Mouse (Mus musculus): ENCODE results near the gene Rdh7.
"Not testable (repeated sequence)": the region's sequence is repeated elsewhere in the genome, so short reads cannot be mapped to it uniquely, and the experiment has no call there.

Gene Rdh7

DNA sequence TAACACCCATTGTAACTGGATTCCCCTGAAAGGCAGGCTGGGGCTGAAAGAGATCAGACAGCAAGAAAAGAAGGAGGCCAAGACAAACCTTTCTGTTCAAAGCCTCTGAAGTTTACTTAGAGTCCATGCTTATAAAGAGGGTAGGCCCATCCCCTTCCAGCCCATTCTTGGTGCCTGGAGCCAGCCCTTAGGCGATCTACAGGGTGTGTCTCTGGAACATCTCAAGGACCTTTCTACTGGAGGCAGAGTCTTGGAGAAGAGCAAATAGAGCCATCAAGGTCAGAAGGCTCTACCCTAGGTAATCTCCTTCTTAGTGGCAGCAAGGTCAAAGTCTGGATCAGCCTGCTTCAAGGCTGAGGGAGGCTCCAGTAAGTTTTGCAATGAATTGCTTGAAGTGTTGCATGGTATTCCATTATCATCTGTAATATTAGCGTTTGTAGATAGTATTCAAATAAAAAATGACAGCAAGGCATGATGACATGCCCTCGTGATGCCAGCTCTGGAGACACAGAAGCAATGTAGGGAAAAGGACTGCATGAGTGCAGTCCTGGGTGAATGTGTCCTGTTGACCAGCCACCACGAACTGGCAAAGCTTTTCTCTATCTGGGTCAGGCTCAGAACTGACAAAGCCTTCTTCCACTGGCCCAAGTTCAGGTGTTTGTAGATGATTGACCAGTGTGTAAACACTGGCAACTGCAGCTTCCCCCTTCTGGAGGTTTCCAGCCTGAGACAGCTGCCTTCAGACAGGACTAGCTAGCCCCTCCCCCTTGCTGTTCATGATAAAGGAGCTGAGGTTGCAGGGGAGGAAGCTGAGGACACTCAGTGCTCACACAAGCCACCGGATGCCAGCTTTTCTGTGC, 4.8 kb upstream of the Rdh7 start:
- DNase-seq (ENCODE audit: low read depth): not testable (repeated sequence)

DNA sequence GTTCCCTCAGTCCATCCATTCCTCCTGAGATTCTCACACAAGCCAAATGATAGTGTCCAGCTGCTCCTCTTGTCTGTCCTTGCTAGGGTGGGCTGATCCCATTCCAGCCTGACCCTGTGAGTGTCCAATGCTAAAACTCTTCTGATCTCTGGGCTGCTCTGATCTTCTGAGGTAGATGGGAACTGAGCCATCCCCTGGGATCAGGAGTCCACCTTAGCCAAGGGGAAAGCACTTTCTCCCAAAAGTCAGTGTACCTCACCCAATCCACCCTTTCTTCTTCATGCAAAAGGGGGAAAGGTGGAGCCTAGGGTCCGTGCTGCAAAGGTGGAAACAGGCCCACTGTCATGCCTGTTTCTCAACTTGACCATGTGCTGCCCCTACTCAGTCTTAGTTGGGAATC, 2.9 kb upstream of the Rdh7 start:
- DNase-seq (ENCODE audit: low read depth): no peak

DNA sequence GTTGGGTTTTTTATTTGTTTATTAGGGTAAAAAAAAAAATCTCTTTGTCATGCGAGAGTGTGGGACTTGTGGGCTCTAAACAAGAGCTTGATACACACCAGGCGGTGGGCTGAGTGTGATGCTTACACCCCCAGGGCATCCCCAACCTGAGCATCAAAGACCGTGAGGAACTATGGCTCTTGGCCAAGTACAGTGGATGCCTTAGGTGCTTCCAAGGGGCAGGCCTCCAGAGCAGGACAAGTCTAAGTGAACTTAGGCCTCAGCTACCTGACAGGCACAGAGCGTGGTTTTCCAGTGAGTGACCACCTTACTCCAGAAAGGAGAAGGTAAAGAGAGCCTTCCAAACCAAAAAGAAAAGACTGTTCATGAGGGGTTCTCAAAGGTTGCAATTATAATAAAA, 1.6 kb downstream of the Rdh7 start:
- DNase-seq (ENCODE audit: low read depth): no peak

DNA sequence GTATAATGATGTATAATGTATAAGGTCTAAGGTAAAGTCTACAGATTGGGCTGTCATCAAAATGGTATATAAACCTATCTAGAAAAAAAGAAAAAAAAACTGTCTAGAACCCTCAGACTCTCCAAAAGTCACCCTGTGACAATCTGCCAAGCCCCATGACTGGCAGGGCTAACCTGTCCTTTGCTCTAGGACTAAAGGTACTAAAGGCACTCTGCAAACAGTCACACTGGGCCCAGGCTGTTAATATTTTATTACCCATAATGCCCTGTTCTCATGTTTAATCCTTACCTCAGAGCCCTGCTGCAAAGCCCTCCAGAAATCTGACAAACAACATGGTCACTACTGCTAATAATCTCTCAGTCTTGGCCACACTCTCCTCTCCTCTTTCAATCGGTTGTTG, 2.1 kb downstream of the Rdh7 start:
- DNase-seq (ENCODE audit: low read depth): no peak

DNA sequence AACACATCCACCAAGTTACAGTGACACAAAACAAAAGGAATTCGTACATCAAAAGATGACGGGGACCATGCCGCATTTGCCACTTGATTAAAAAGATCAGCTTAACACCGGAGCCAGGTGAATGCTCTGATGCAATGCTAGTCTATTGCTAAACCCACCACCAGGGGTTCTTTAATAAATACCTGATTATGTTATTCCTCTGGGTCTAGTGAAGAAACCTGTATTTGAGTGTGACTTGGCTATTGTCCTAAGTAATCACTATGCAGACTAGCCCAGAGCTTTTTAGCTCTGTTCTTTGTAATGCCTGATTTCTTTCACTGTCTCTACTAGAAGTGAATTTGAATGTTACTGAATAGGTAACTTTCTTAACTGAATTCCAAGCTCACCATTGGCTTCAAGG, 7.6 kb downstream of the Rdh7 start:
- DNase-seq (ENCODE audit: low read depth): no peak

DNA sequence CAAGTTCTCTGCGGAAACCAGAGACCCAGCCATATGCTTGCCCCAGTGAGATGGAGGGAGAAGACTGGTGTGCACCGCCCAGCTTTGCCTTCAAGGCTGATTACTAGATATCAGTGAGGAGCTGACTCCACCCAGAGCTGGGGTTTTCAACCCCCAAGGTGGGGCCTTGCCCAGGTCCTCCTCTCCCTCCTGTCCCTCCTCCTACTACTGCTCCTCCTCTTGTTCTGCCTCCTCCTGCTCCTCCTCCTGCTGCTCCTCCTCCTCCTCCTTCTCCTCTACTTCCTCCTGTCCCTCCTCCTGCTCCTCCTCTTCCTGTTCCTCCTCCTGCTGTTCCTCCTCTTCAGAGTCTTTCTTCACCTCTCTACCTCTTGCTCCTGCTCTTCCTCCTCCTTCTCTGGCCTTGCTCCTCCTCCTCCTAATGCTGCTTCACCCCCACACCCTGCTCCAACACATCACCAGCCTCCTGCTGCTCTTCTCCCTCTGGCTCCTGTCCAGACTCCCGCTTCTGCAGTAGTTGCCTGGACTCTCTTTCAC, 9.4 kb downstream of the Rdh7 start:
- DNase-seq (ENCODE audit: low read depth): no peak

DNA sequence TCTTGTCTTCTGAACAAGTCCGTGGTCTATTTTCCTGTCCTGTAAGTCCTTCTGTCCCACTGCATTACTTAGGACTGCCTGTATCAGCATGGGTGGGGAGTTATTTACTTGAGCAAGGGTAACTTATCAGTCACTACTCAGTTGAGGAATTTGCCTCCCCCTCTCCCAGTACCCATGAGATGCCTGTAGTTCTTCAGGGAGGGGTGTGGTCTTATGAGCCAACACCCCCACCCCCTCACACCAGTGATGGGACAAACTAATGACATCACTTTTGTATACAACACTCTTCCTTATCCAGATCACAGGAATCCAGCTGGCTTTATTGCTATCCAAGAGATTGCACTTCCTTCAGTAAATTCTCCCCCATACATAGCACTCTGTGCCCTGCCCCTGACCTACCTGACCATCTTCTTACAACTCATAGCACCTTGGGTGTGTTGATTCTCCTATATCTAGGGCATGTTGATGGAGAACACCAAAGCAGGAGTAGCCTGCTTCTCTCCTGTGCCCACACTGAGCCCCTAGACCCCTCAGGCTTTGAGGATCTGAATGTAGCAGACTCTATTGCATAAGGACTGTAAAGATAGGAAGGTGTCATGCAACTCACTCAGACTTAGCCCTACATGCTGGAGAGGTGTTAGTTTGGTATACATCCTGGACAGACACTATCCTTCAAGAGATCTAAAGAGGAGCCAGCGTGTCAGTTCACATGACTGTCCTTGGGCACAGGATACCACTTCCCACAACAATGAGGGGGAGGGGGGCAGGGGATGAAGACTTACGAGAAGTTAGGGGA, 10.2 kb downstream of the Rdh7 start:
- DNase-seq (ENCODE audit: low read depth): no peak

DNA sequence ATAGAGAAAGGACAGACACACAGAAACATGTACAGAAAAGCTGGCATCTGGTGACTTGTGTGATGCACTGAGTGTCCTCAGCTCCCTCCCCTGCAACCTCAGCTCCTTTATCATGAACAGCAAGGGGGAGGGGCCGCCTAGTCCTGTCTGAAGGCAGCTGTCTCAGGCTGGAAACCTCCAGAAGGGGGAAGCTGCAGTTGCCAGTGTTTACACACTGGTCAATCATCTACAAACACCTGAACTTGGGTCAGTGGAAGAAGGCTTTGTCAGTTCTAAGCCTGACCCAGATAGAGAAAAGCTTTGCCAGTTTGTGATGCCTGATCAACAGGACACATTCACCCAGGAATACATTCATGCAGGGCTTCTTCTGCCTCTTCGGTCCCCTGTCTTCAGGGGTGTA, 10.9 kb downstream of the Rdh7 start:
- DNase-seq (ENCODE audit: low read depth): no peak

DNA sequence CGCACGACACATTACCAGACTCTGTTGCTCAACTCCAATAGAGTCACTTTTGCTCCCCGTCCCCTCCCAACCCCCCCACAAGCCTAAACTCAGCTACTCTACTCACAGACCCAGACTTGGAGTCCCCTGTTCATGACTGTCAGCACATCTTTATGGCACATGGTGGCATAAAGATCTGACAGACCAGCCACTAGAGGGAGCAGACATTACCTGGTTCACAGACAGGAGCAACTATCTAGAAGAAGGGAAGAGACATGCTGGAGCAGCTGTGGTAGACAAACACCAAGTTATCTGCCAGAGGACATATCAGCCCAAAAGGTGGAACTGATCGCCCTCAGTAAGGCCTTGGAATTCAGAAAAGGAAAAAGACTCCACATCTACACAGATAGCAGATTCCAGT, 16.1 kb downstream of the Rdh7 start:
- no peak for DNase-seq (ENCODE audit: low read depth)

DNA sequence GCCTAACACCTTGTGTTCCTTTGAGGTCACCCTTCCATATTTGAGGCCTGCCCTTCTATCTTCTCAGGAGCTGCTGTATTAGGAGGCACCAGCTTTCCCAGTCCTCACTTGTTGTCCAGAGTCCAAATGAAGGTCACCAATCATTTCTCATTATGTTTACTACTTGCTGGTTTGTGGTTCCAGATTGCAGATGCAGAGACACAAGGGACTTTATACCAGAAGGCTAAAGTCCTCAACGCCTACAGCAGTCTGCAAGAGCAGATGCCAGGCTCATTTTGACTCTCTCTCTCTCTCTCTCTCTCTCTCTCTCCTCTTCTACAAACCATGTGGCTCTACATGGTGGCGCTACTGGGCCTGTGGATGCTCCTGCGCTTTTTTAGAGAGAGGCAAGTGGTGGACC, 22.4 kb downstream of the Rdh7 start, which contains the start of gene Rdh16f2:
Gene Rdh16f2 (plus strand): TSS at position 243 of the 400 bp plus-strand sequence.
- no peak for DNase-seq (ENCODE audit: low read depth)

DNA sequence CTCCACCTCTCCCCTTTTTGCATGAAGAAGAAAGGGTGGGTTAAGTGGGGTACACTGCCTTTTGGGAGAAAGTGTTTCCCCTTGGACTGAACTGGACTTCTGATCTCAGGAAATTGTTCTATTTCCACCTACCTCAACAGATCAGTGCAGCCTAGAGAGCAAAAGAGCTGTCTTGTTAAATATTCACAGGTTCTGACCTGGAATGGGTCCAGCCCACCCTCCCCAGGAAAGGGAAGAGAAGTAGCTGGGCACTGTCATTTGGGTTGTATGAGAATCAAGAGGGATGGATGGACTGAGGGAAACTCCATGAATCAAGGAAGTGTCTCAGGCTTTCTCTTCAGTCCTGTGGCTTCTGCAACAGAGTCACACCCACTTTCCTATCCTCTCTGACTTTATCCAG, 23.7 kb downstream of the Rdh7 start:
- no peak for DNase-seq (ENCODE audit: low read depth)

DNA sequence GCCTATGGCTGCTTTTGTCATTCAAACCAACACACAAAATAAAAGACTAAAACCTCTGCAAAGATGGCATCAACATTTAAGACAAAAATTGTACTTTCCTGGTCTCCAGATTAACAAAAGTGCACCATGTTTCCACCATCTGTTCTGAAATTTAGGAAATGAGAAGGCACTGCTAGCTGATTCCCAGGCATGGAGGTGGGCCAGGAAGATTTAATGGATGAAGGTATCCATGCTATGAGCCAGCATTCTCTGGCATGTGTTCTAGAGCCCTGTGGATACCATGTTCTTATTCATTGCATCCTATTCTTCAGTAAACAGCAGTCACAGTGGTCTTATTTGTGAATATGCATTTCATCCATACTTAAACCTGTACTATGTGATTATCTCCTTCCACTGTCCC, 32.2 kb downstream of the Rdh7 start:
- no peak for DNase-seq (ENCODE audit: low read depth)

DNA sequence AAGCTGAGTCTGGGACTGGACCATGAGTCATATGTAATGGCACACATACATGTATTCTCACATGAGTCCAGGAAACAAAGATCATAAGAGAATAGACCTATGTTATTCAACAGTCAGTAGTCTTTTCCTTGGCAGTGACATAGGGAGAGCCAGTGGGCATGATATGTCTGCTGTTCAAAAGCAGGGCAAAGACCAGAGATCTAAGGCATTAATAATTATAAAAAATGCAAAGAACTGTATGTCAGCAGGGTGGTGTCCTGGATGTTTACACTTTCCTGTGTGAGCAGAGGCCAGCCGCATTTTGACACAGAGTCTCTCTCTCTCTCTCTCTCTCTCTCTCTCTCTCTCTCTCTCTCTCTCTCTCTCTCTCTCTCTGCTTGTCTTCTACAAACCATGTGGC, 39.0 kb downstream of the Rdh7 start, which contains the start of gene Rdh19:
Gene Rdh19 (plus strand): TSS at position 301 of the 400 bp plus-strand sequence.
- DNase-seq (ENCODE audit: low read depth): no peak

DNA sequence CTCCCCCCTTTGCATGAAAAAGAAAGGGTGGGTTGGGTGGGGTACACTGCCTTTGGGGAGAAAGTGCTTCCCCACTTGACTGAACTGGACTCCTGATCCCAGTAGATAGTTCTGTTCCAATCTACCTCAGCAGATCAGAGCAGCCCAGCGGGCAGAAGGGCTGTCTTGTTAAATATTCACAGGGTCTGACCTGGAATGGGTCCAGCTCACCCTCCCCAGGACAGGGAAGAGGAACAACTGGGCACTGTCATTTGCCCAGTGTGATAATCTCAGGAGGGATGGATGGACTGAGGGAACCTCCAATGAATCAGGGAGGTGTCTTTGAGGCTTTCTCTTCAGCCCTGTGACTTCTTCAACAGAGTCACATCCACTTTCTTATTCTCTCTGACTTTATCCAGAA, 40.5 kb downstream of the Rdh7 start:
- no peak for DNase-seq (ENCODE audit: low read depth)

DNA sequence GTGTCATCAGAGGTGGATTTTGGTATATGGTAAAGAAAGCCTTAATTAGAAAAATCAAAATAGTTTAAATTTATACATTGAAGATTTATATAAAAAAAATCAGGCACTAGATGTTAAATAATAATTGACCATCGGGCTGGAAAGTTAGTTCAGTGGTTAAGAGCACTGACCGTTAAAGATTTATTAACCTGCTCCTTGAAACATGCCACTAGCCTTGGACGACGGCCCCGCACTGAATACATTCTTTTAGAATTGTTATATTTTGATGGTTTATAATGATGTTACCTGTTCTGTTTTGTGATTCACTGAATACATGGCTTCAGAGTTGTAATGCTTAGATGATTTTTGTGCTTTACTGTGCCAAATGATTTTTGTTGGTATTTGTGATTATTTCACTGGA, 42.7 kb downstream of the Rdh7 start:
- DNase-seq (ENCODE audit: low read depth): not testable (repeated sequence)

DNA sequence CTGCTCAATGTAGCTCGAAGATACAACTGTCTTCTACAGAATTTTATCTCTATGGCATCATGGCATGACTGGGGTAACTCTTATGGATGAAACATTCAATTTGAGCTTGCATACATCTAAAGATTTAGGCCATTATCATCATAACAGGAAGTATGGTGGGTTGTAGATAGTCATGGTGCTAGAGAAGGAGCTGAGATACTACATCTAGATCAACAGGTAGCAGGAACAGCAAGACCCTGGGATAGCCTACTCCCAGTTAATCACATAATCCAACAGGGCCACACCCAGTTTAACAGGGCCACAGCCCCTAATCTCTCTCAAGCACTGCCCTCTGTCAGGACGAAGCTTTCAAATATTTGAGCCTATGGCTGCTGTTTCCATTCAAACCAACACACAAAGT, 47.8 kb downstream of the Rdh7 start:
- no peak for DNase-seq (ENCODE audit: low read depth)

DNA sequence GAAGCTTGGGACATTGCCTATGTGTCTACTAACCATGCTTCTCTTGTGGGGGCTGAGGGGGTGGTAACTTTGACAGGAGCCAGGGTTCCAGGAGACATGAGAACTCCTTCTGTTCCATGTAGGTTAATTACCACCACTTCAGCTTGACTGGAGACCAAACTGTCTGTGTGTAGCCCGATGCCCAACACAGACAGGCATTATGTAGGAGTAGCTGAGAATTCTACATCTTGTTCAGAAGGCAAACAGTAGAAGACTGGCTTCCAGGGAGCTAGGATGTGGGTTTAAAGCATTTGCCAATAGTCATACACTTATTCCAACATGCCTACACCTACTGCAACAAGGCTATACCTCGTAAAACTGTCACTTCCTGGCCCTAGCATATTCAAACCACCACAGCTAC, 50.1 kb downstream of the Rdh7 start:
- no peak for DNase-seq (ENCODE audit: low read depth)

DNA sequence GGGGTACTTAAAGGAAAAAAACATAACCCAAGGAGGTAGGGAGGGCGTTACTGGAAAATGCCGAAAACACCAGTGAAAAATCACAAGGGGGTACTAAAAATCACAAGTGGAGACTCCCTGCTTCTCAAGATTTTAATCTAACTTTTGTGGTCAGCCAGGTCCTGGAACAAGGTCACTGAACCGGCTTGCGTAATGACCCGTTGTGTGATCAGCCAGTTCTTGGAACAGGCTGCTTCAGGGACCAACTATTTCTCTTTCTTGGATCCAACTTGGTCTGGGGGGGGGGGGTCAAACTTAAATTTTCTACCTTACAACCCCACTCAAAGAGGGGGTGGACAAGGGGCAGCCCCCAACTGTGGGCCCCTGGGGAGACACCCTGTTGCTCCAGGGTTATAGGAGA, 50.8 kb downstream of the Rdh7 start:
- not testable (repeated sequence) for DNase-seq (ENCODE audit: low read depth)

DNA sequence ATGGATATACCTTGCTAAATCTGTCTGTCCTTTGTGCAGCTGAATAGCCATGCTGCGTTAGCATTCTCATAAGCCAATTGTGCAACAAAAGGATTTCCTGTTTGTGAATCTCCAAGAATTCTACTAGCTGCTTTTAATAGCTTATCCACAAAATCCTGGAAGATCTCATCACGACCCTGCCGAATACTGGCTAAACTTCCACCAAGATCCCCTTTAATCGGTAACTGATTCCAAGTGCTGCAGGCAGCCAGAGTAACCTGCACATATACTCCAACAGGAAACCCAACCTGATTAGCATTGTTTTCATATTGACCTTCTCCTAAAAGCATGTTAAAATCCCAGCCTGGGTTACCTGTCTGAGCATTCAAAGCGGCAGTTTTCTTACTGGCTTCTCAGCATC, 53.3 kb downstream of the Rdh7 start:
- no peak for DNase-seq (ENCODE audit: low read depth)

DNA sequence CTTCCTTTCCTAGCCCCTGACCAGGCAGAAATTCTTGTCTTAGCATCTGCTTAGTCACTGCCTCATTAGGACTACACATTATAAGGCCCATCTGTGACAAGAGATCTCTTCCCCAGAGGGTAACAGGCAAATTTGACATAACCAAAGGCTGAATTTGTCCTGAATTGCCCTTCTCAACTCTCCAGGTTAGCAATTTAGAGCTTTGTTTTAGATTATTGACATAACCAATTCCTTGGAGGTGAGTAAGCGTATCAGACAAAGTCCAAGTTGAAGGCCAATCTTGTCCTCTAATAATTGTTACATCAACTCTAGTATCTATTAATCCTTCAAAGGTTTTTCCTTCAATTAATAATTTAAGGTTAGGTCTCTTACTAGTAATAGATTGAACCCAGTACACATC, 54.4 kb downstream of the Rdh7 start:
- not testable (repeated sequence) for DNase-seq (ENCODE audit: low read depth)
